Mouse (Mus musculus): Measurements from ENCODE around the gene Atp8b5.

DNA sequence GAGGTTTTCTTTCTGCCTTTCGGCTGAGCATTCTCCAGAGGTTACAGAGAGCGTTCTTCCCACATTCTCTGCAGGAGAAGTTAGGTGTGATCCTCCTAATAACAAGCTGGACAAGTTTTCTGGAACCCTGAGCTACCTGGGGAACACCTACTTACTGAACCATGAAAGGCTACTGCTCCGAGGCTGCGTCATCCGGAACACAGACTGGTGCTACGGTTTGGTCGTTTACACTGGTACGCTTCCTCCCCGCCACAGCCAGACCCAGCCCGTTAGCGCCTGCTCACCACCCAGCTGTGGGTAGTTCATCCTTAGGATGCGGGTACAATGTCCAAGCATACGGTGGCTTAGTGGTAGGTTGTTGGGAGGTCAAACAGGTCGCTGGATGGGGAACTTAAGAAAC is 55.4 kb downstream of the Atp8b5 start:
- TF ChIP-seq CTCF (IDR thresholded peaks at IDR 0.05; ENCODE audit: borderline replicate concordance, control insufficient read depth, extremely low read depth, insufficient read depth, low read length, poor library complexity): no peak
- no peak for TF ChIP-seq POLR2A (IDR thresholded peaks at IDR 0.05; ENCODE audit: control insufficient read depth, extremely low read depth, insufficient read depth, low read length, poor library complexity)

Data from thymus, adult 2 months (tissue).